Mouse (Mus musculus): ENCODE data around the gene Hs3st1.

The Hs3st1 gene

GRCm38 (mm10) chr5:39613534-39613933 is 141.7 kb downstream of the Hs3st1 start:
- ChIA-PET POLR2A (no interaction called here), CTCF (no interaction called here)

- ChIA-PET POLR2A (no interaction called here), CTCF (no interaction called here)
Observed at GRCm38 (mm10) chr5:39612240-39612639, 143.0 kb downstream of the Hs3st1 start.

GRCm38 (mm10) chr5:39608260-39608659 is 147.0 kb downstream of the Hs3st1 start:
- POLR2A ChIA-PET, result interaction anchor here in 1 of 4 experiments (2.0 kb wide), 1 partner anchor 8 kb away, joined by 4 read pairs; no protein-coding TSS in a partner anchor

GRCm38 (mm10) chr5:39594737-39595136 is 160.5 kb downstream of the Hs3st1 start:
- CTCF ChIA-PET, result no interaction called here
- POLR2A ChIA-PET, result interaction anchor here in 1 of 4 experiments (0.6 kb wide), 1 partner anchor 46 kb away, joined by 3 read pairs; no protein-coding TSS in a partner anchor

More at GRCm38 (mm10) chr5:39608260-39608659, 147.0 kb downstream of the Hs3st1 start:
- CTCF ChIA-PET, result no interaction called here
